Mouse (Mus musculus): ENCODE results near the gene Fam227b.

Gene Fam227b

GRCm38 (mm10) chr2:126060595-126060994, 91.2 kb downstream of the Fam227b start:
- peak in 1 of 2 experiments; percentile 14 for DNase-seq

GRCm38 (mm10) chr2:126053657-126054056, 98.1 kb downstream of the Fam227b start:
- DNase-seq, result no peak

- DNase-seq, result peak in 1 of 2 experiments; percentile 19
Observed at GRCm38 (mm10) chr2:126052749-126053557, 98.9 kb downstream of the Fam227b start.

GRCm38 (mm10) chr2:126045621-126046020, 106.2 kb downstream of the Fam227b start:
- DNase-seq, result no peak

- no peak for DNase-seq
Observed at GRCm38 (mm10) chr2:126042674-126043073, 109.1 kb downstream of the Fam227b start.

GRCm38 (mm10) chr2:126041237-126041636, 110.6 kb downstream of the Fam227b start:
- DNase-seq, result no peak

GRCm38 (mm10) chr2:126040651-126041050, 111.2 kb downstream of the Fam227b start:
- DNase-seq, result no peak

GRCm38 (mm10) chr2:126039414-126039891, 112.4 kb downstream of the Fam227b start:
- DNase-seq, result no peak

- DNase-seq, result no peak
Observed at GRCm38 (mm10) chr2:126038221-126039000, 113.4 kb downstream of the Fam227b start.

GRCm38 (mm10) chr2:126036121-126036520, 115.7 kb downstream of the Fam227b start:
- no peak for DNase-seq

GRCm38 (mm10) chr2:126035013-126035770, 116.6 kb downstream of the Fam227b start:
- no peak for DNase-seq

GRCm38 (mm10) chr2:126034379-126035005, 117.3 kb downstream of the Fam227b start, which contains the start of gene Fgf7:
Gene Fgf7, plus strand, starts transcription at chr2:126034658.
- peak; percentile 53 to 65 for DNase-seq

GRCm38 (mm10) chr2:126033114-126033972, 118.5 kb downstream of the Fam227b start:
- DNase-seq, result peak; percentile 31 to 49

- no peak for DNase-seq
Observed at GRCm38 (mm10) chr2:126031186-126031900, 120.5 kb downstream of the Fam227b start.

- DNase-seq, result no peak
Observed at GRCm38 (mm10) chr2:126015763-126016473, 135.9 kb downstream of the Fam227b start.

- no peak for DNase-seq
Observed at GRCm38 (mm10) chr2:126014989-126015710, 136.7 kb downstream of the Fam227b start.

- DNase-seq, result no peak
Observed at GRCm38 (mm10) chr2:126006742-126007141, 145.1 kb downstream of the Fam227b start.

- DNase-seq, result peak; percentile 73 to 76
Observed at GRCm38 (mm10) chr2:126006088-126006487, 145.7 kb downstream of the Fam227b start.

GRCm38 (mm10) chr2:126002291-126002690, 149.5 kb downstream of the Fam227b start:
- DNase-seq, result no peak
